Mouse (Mus musculus) C2C12 (cell line): ENCODE data around the gene Tcf12. TPM values are rescaled to one million over a fixed set of nuclear protein-coding genes. Genes with fewer than 3 reads are reported as not detected.
A peak's percentile ranks its signal among the peaks of the same experiment; 100 is the strongest.

Source experiments
- H3K27me3 ChIP-seq: one replicate; pipeline ENCODE4 v1.6.1; 2011; ENCODE audit not compliant: control insufficient read depth, insufficient read depth, insufficient read length
- H3K36me3 ChIP-seq: one replicate; pipeline ENCODE4 v1.6.1; 2011; ENCODE audit not compliant: control insufficient read depth, insufficient read depth
- H3K4me3 ChIP-seq: one replicate; pipeline ENCODE4 v1.5.1; 2011; ENCODE audit warnings: mild to moderate bottlenecking, control low read depth; ENCODE audit not compliant: poor library complexity, insufficient read depth, severe bottlenecking
- H3K79me2 ChIP-seq: one replicate; pipeline ENCODE4 v1.6.1; 2011; ENCODE audit not compliant: control insufficient read depth, insufficient read depth
- H3K79me3 ChIP-seq: one replicate; pipeline ENCODE4 v1.6.1; 2011; ENCODE audit warnings: low read depth, control low read depth
- H3ac ChIP-seq: one replicate; pipeline ENCODE3; 2011; ENCODE audit warnings: low read depth; ENCODE audit not compliant: control insufficient read depth, insufficient read length
- CEBPB ChIP-seq: IDR thresholded peaks from one replicate; pipeline ENCODE4 v1.6.1; 2011; ENCODE audit warnings: low read depth, mild to moderate bottlenecking, control low read depth, moderate library complexity
- CTCF ChIP-seq: IDR thresholded peaks from one replicate; pipeline ENCODE4 v1.5.1; 2011; ENCODE audit not compliant: control insufficient read depth, insufficient read depth, insufficient read length
- FOSL1 ChIP-seq: IDR thresholded peaks from one replicate; pipeline ENCODE4 v1.8.0; 2011; ENCODE audit warnings: mild to moderate bottlenecking, low read length; ENCODE audit not compliant: poor library complexity, insufficient read depth, severe bottlenecking
- MAX ChIP-seq: IDR thresholded peaks from one replicate; pipeline ENCODE4 v1.6.1; 2011; ENCODE audit warnings: mild to moderate bottlenecking, control low read depth
- MYOD1 ChIP-seq: IDR thresholded peaks from one replicate; pipeline ENCODE4 v1.6.1; 2011; ENCODE audit warnings: low read depth; ENCODE audit not compliant: control insufficient read depth, insufficient read length
- MYOG ChIP-seq: IDR thresholded peaks from one replicate; pipeline ENCODE4 v1.6.1; 2011; ENCODE audit not compliant: control insufficient read depth, insufficient read length; ENCODE audit errors: extremely low read depth
- USF1 ChIP-seq: IDR thresholded peaks from one replicate; pipeline ENCODE4 v1.6.1; 2011; ENCODE audit warnings: low read depth, mild to moderate bottlenecking, control low read depth, moderate library complexity
- polyA plus RNA-seq: library from polyadenylated mRNA; unstranded; fragments of >200 nt; fragmentation: generic; extraction: Trizol; gene quantifications from one replicate; pipeline ENCODE4 v1.2.1, GENCODE M21; 2012; ENCODE audit warnings: missing spikeins

Tcf12 gene
- polyA plus RNA-seq, 1 experiment, result 26.2 TPM

- no peaks in the 10 kb centered on the region for H3K36me3 ChIP-seq
- TF ChIP-seq CTCF, result no peak
- no peak for TF ChIP-seq CEBPB
- no peak for TF ChIP-seq USF1
- TF ChIP-seq FOSL1, result no peak
- TF ChIP-seq MAX, result no peak
- TF ChIP-seq MYOG, result no peak
- no peak for TF ChIP-seq MYOD1
- H3K4me3 ChIP-seq, result no peak overlapping the region
- no peaks in the 10 kb centered on the region for H3K27me3 ChIP-seq
- H3K79me3 ChIP-seq, result no peaks in the 10 kb centered on the region
- no peak overlapping the region for H3ac ChIP-seq
- H3K79me2 ChIP-seq, result no peaks in the 10 kb centered on the region
These were observed 6.8 kb upstream of the Tcf12 start for GRCm38 (mm10) chr9:72118490-72118889.

GRCm38 (mm10) chr9:72111004-72111621, 558 bp downstream of the Tcf12 start:
- Histone ChIP-seq H3K79me3 (peaks cover 43% of the 10 kb centered on the region), H3K27me3 (no peaks in the 10 kb centered on the region), H3K36me3 (peaks cover 30% of the 10 kb centered on the region), H3K79me2 (peaks cover 53% of the 10 kb centered on the region), H3K4me3 (peak overlapping the region; percentile 66), H3ac (peak overlapping the region; percentile 87)
- TF ChIP-seq MYOG (no peak), USF1 (no peak), MYOD1 (no peak), MAX (no peak), CEBPB (no peak), CTCF (no peak), FOSL1 (no peak)

- Histone ChIP-seq H3ac (peak overlapping the region; percentile 87), H3K79me3 (peaks cover 48% of the 10 kb centered on the region), H3K79me2 (peaks cover 58% of the 10 kb centered on the region), H3K27me3 (no peaks in the 10 kb centered on the region), H3K36me3 (peaks cover 32% of the 10 kb centered on the region), H3K4me3 (peak overlapping the region; percentile 66)
- no peak for TF ChIP-seq USF1
- TF ChIP-seq CTCF, result no peak
- TF ChIP-seq CEBPB, result no peak
- TF ChIP-seq FOSL1, result no peak
- no peak for TF ChIP-seq MYOD1
- TF ChIP-seq MAX, result no peak
- TF ChIP-seq MYOG, result no peak
These were observed 1.1 kb downstream of the Tcf12 start for GRCm38 (mm10) chr9:72110627-72111003.

GRCm38 (mm10) chr9:72103471-72103870, 8.2 kb downstream of the Tcf12 start:
- peaks cover 97% of the 10 kb centered on the region for H3K79me2 ChIP-seq
- no peak for TF ChIP-seq CEBPB
- TF ChIP-seq FOSL1, result no peak
- TF ChIP-seq MAX, result no peak
- TF ChIP-seq CTCF, result no peak
- no peak for TF ChIP-seq MYOD1
- TF ChIP-seq MYOG, result no peak
- TF ChIP-seq USF1, result no peak
- H3K27me3 ChIP-seq, result no peaks in the 10 kb centered on the region
- no peak overlapping the region for H3ac ChIP-seq
- peaks cover 86% of the 10 kb centered on the region for H3K79me3 ChIP-seq
- peaks cover 45% of the 10 kb centered on the region for H3K36me3 ChIP-seq
- H3K4me3 ChIP-seq, result no peak overlapping the region

GRCm38 (mm10) chr9:72099945-72100685, 11.6 kb downstream of the Tcf12 start:
- peaks cover 81% of the 10 kb centered on the region for H3K79me3 ChIP-seq
- H3ac ChIP-seq, result no peak overlapping the region
- TF ChIP-seq MAX (no peak), CTCF (no peak), MYOD1 (no peak), FOSL1 (no peak), CEBPB (no peak), USF1 (no peak), MYOG (no peak)
- no peaks in the 10 kb centered on the region for H3K27me3 ChIP-seq
- no peak overlapping the region for H3K4me3 ChIP-seq
- H3K36me3 ChIP-seq, result peaks cover 30% of the 10 kb centered on the region
- H3K79me2 ChIP-seq, result peaks cover 97% of the 10 kb centered on the region

- H3K27me3 ChIP-seq, result no peaks in the 10 kb centered on the region
- peaks cover 28% of the 10 kb centered on the region for H3K36me3 ChIP-seq
- TF ChIP-seq CEBPB, result no peak
- TF ChIP-seq USF1, result no peak
- no peak for TF ChIP-seq MAX
- no peak for TF ChIP-seq FOSL1
- no peak for TF ChIP-seq MYOG
- no peak for TF ChIP-seq CTCF
- TF ChIP-seq MYOD1, result no peak
- peaks cover 81% of the 10 kb centered on the region for H3K79me3 ChIP-seq
- H3K4me3 ChIP-seq, result no peak overlapping the region
- H3ac ChIP-seq, result no peak overlapping the region
- H3K79me2 ChIP-seq, result peaks cover 97% of the 10 kb centered on the region
These were observed 13.6 kb downstream of the Tcf12 start for GRCm38 (mm10) chr9:72098056-72098455.
